Mouse (Mus musculus) retina, adult 2 months (tissue): ENCODE results near the gene Gcgr.

Experiments used
- DNase-seq: peaks from one replicate; pipeline ENCODE4 v3.0.0-alpha.2; 2012; ENCODE audit warnings: low read depth, low spot score

The Gcgr gene

GRCm38 (mm10) chr11:120583937-120584336 lies 53.4 kb downstream of the Gcgr start:
- DNase-seq: no peak

- no peak for DNase-seq
These were observed 58.0 kb downstream of the Gcgr start for GRCm38 (mm10) chr11:120588531-120588930.
